Mouse (Mus musculus) gastrocnemius, postnatal 10 days (tissue): ENCODE data around the gene Dcpp2. TPM values are rescaled to one million over a fixed set of nuclear protein-coding genes. Genes with fewer than 3 reads are reported as not detected.
"Not testable (repeated sequence)": the region's sequence is repeated elsewhere in the genome, so short reads cannot be mapped to it uniquely, and the experiment has no call there.

Experiments
- DNase-seq: peaks from one replicate; pipeline ENCODE4 v3.0.0; 2021; ENCODE audit warnings: mixed read lengths
- long read RNA-seq, 2 experiments: library from polyadenylated mRNA; stranded (forward); transcript quantifications; one replicate each; pipeline ENCODE4 v2.0.0; 2021
- total RNA-seq, 2 experiments: library from RNA; stranded (reverse); gene quantifications; 2 replicates each; pipeline ENCODE4 v1.2.3; 2021

Gene Dcpp2
- not detected for total RNA-seq
- long read RNA-seq, experiment 1, result 0 reads
- long read RNA-seq, experiment 2, result 0 reads

GRCm38 (mm10) chr17:23880576-23880975 is at the start of gene Dcpp2, which contains the start of gene Dcpp1:
Gene Dcpp2 (plus strand): TSS chr17:23880880.
Gene Dcpp1 (plus strand): TSS chr17:23880876.
- not testable (repeated sequence) for DNase-seq

- DNase-seq, result no peak
Measured at GRCm38 (mm10) chr17:23831201-23831600, 49.5 kb upstream of the Dcpp2 start.

DNA sequence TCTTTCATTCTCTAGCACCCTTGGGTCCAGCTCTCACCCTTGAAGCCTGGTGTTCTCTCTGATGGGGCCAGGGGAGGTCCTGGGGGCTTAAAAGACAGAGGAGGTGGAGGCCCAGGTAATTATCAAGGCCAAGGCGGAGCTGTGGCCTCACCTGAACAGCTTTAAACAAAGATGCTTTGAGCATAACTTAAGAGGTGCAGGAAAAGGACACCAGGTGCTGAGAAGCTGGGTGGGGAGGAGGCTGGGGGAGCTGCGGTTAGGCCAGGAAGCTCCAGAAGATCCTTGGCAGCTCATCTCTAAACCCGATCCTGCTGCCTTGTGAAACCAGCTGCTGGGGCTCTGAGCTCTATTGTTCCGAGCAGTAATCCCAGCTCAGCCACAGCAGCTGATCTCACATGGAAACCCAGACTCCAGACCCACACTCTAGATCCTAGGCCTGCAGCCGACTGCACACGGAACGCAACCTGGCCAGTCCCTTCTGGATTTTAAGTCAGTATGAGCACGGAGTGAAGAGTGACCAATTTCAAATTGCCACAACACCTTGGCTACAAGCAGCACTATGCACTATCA is 44.6 kb upstream of the Dcpp2 start, which contains the start of gene Prss33:
TSS of gene Prss33 (minus strand) at position 51 of the 570 bp plus-strand sequence.
- DNase-seq, result no peak

DNA sequence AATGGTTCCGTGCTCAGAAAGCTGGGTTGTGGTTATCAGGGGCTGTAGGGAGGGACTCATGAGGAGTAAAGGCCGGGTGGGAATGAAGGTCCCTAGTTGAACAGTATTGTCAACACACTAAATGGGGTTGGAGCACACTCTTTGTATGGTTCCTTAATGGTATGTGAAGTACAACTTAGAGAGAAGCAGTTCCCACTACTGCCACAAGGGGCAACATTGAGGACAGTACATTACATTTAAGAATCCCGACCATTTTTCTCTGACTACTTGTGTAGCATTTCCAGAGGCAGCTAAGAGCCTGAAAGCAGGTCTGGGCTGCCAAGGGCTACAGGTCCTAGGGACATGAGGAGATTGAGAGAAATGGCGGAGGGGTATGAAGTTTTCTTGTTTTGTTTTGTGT is 39.5 kb upstream of the Dcpp2 start:
- DNase-seq, result peak; percentile 61

DNA sequence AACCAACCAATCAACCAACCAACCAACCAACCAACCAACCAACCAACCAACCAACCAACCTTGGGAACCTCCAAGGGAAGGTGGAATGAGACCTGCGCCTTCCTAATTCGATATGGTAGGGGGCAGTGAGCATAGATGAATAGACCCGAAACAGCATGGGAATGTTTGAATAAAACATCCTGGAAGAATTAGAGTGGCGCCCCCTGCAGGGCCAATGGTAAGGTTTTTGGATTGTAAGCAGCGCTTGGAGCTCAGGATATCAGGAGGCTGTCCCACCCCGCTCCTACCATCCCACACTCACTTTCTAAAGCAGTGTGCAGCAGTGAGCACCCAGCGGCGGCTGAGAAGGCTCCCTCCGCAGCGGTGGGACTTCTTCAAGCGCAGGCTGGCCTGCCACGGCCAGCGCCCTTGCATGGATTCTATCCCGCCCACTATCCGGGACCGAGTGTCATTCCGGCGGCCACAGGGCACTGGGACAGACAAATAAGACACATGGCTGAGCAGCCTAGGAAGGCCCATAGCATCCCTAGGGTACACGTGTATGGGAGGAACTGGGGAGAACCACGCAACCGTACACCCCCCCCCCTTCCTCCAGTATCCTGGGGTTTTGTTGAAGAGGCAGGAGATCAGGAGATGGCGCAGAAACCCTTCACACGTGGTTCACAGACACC is 37.4 kb upstream of the Dcpp2 start:
- no peak for DNase-seq

DNA sequence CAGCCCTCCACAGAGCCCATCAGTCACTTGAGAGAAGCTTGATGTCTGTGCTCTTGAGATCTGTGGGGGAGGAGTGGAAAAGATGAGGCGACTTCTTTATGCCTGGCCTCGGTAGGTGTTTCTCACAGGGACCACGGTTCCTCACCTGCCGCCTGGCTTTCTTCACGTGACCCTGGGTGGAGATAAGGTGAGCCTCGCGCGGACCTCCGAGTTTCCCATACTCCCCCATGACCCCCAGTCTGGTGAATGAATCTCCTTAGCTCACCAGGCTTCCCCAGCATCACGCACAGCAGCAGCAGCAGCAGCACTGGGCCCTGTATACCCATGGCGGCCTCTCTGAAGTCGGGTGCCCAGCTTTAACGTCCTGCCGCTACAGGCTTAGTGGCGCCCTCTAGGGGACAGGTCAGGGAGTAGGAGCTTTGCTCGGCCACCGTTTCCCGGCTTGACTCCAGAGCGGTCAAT is 36.8 kb upstream of the Dcpp2 start, which contains the start of the genes Prss32 and Prss41:
TSS of gene Prss32 (plus strand) at position 44 of the 462 bp plus-strand sequence.
TSS of gene Prss41 (minus strand) at position 361 of the 462 bp plus-strand sequence.
- peak; percentile 68 for DNase-seq

- DNase-seq, result no peak
Measured at GRCm38 (mm10) chr17:23850028-23850427, 30.7 kb upstream of the Dcpp2 start.

DNA sequence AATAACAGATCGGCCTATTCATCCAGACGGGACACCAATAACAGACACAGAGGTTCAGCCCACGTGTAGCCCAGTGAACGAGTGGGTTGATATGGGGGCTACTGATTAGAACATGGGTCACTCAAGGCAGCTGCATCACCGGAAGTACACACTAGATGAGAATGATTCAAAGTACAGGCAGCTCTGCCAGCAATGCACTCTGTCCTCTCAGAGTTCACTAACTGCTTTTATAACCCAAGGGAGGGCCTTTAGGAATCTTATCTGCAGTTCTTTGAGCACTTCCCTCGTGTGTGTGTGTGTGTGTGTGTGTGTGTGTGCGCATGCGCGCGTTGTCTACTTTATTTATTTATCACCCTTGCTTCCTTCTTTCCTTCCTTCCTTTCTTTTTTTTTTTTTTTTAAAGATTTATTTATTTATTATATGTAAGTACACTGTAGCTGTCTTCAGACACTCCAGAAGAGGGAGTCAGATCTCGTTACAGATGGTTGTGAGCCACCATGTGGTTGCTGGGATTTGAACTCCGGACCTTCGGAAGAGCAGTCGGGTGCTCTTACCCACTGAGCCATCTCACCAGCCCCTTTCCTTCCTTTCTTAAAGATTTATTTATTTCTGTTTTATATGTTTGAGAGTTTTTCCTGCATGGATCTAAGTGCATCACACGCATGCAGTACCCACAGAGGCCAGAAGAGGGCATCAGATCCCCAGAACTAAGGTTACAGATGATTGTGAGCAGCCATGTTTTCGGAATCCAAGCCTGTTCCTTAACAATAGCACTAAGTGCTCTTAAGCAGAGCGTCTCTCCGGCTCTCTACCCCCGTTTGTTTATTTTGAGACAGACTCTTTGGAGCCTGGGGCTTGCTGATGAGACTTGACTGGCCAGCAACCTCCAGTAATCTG is 29.6 kb upstream of the Dcpp2 start:
- peak; percentile 72 for DNase-seq

GRCm38 (mm10) chr17:23853292-23853691 is 27.4 kb upstream of the Dcpp2 start:
- DNase-seq, result peak; percentile 67

DNA sequence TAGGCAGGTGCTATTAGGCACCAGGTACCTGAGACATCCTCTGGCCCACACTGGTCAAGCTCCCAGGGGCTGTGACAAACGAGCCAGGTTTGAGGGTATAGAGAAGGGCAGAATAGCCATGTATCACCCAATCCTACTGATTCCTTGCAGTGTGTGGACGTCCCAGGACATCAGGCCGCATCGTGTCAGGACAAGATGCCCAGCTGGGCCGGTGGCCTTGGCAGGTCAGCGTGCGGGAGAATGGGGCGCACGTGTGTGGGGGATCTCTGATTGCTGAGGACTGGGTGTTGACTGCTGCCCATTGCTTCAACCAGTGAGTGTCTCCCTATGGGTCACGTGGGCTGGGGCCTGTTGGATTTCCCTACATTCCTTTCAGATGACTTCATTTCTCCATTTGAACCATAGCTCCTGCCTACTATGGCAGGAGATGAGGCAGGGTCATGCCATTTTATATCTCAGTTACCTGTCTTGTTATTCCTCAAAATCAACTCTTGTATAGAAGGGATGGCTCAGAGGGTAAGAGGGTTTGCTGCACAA is 26.4 kb upstream of the Dcpp2 start:
- no peak for DNase-seq

DNA sequence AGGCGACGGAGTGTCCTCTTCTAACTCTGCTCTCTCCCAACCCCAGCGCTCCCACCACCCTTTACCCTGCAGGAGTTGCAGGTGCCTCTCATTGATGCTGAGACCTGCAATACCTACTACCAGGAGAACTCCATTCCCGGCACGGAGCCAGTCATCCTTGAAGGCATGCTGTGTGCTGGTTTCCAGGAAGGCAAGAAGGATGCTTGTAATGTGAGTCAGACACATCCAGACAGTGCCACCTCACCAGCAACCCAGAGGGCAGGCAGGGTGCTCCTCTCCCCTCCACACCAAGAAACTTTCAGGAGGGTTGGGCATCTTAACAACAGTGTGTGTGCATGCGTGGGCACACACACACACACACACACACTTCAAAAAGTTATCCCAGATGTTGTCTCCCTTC is 23.5 kb upstream of the Dcpp2 start:
- no peak for DNase-seq

DNA sequence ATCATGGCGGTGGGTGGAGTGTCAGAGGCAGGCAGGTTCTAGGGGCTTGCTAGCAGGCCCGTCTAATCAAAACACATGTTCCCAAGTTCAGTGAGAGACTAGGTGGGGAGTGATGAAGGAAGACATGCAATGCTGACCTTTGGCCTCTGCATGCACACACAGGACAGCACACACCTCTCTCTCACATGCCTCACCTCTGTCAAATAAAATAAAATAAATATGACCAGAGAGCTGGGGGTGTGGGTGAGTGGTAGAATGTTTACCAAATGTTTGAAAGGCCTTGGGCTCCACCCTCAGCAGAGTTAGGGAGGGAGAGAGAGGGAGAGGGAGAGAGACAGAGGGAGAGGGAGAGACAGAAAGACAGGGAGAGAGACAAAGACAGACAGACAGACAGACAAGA is 22.8 kb upstream of the Dcpp2 start:
- DNase-seq, result no peak

DNA sequence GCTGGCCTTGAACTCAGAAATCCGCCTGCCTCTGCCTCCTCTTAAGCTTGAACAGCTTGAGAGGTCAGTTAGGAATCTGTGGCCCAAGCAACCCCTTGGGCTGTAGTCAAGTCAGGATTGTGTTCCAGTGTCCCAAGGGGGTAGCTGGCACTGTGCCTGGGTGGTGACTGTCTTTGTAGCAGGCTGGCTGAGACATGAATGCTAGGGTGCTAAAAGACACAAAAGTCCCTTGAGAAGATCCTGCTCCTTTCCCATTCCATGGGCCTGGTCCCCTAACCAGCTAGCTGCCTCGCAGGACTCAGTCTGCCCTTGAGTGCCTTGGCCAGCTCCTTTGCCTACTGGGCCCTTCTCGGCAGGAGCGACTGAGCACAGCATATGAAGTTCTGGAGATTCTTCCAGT is 17.8 kb upstream of the Dcpp2 start:
- DNase-seq, result no peak

DNA sequence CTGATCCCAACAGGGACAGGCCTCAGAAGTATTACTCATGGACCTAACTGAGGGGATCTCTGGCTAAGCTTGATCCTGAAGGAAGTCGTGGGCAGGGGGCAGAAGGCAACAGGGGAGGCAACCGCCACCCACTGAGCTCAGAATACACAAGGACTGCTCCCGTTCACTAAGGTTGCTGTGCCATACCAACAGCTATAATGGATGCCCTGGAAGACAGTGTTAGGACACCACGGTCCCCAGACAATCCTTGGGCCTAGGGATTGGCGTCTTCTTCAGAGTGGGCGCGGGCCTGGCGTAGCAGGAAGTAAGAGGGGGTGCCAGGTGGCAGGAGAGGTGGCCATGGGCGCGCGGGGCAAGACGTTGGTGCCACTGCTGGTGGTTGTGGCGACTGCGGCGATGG is 12.9 kb upstream of the Dcpp2 start, which contains the start of gene Prss21:
TSS of gene Prss21 (plus strand) at position 301 of the 400 bp plus-strand sequence.
- DNase-seq, result no peak

- DNase-seq, result no peak
Measured at GRCm38 (mm10) chr17:23868513-23868912, 12.2 kb upstream of the Dcpp2 start.

- peak; percentile 59 for DNase-seq
Measured at GRCm38 (mm10) chr17:23873884-23874856, 6.5 kb upstream of the Dcpp2 start.

DNA sequence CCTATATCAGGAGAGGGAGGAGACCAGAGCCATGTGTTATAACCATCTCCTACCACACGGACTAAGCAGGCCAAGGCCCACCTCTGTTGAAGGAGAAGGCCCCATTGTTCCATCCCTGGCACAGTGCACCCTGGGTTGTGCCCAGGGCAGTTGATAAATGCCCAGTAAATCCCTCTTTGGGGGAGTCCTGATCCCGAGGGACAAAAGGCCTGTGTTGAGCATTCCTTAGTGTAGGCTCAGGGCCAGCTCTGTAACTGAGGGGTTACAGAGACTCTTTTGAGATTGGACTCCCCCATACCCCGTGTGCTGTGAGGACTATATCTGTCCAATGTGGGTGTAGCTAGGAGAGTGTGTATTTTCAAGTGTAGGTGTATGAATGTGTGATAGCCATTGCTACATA is 3.9 kb upstream of the Dcpp2 start:
- no peak for DNase-seq

- DNase-seq, result no peak
Measured at GRCm38 (mm10) chr17:23877166-23877565, 3.5 kb upstream of the Dcpp2 start.

DNA sequence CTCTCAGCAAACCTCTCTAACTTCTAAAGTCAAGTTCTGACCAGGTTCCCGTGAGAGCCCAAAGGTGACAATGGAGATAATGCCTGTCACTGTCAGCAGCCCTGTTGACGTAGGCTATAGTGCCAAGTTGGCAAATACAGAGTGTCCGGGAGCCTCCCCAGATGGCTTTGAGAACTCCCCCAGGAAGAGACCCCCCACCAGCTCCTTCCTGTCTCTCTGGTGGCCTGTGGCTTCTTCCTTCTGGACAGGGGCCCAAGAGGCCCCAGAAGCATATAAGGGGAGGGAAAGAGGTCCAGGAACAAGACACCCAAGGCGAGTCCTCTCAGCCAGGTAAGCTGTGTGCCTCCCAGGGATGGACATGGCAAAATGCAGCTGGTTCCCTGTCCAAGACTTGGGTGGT is 36.5 kb downstream of the Dcpp2 start, which contains the start of gene Dcpp3:
TSS of gene Dcpp3 (plus strand) at position 301 of the 400 bp plus-strand sequence.
- not testable (repeated sequence) for DNase-seq

DNA sequence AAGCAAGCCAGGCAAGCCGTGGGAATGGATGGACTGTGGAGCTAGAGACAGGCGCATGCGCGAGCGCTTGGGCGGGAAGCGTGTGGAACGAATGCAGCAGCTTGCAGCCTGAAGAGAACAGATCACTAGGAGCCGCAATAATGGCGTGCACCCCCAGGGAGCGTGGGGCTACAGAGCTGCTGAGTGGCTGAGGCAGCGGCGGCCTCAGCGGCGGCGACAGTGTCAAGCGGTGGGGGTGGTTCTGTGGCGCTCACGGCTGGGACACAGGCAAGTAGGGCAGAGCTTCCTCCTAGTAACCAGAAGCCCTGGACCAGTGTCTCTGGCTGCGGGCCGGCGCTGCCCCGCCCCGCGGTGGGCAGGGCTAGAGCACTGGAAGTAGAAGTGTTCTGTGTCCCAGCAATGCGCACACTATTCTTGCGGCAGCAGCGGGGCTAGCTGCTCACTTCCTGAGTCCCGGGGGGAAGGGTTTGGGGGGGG is 43.9 kb downstream of the Dcpp2 start:
- peak; percentile 88 for DNase-seq

- peak; percentile 54 for DNase-seq
Measured at GRCm38 (mm10) chr17:23925090-23925493, 44.4 kb downstream of the Dcpp2 start.
